Mouse (Mus musculus): Measurements from ENCODE around the gene Gm20458.

GRCm38 (mm10) chr2:164436215-164436913 lies 24.4 kb upstream of the Gm20458 start:
- TF ChIP-seq POLR2A (IDR thresholded peaks at IDR 0.05; ENCODE audit: insufficient read depth, low read length), result no peak
- TF ChIP-seq CTCF (IDR thresholded peaks at IDR 0.05; ENCODE audit: low read depth, low read length), result no peak
- TF ChIP-seq EP300 (IDR thresholded peaks at IDR 0.05; ENCODE audit: insufficient read depth, low read depth, low read length), result no peak
